Mouse (Mus musculus): ENCODE measurements at regions not wholly inside any gene's neighbourhood (a gene's known extent, or its start where the extent isn't known, plus 50 kb on each side); places are given as distances from the start of the nearest gene placed in this dataset.
A peak's percentile ranks its signal among the peaks of the same experiment; 100 is the strongest.

DNA sequence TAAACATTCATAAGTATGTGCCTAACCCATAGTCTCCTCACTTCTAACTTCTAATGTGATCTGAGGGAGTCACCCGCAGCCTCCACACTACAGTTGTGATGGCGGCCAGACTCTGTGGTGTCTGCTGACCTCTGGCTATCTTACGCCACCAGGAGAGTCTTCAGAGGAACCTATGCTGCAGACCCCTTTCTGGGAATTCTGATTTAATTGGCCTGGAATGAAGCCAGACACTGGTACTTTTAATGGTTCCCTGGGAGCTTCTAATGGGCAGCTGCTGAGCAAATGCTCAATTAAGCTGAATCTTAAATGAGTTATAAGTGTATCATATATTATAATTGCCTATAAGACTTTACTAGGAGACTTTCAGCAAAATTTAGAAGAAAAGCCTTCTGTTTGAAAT is 459.0 kb upstream of the N6amt1 start:
- H3K9me3 ChIP-seq (replicated peaks): no peaks in the 10 kb centered on the region
- ATAC-seq (replicated peaks; ENCODE audit: insufficient number of reproducible peaks, insufficient read depth, low FRiP score, low read depth): no peak
- H3K36me3 ChIP-seq: no peaks in the 10 kb centered on the region
- no peaks in the 10 kb centered on the region for H3K27me3 ChIP-seq
- no peak overlapping the region for H3K4me2 ChIP-seq
- peaks cover 7% of the 10 kb centered on the region; the same call in 1 of the 2 replicates for H3K4me1 ChIP-seq (replicated peaks)
- WGBS: 79% methylated on average over 3 of the region's 3 CpGs
- no peak overlapping the region for H3K9ac ChIP-seq
- H3K27ac ChIP-seq: no peak overlapping the region
- H3K4me3 ChIP-seq: no peak overlapping the region

DNA sequence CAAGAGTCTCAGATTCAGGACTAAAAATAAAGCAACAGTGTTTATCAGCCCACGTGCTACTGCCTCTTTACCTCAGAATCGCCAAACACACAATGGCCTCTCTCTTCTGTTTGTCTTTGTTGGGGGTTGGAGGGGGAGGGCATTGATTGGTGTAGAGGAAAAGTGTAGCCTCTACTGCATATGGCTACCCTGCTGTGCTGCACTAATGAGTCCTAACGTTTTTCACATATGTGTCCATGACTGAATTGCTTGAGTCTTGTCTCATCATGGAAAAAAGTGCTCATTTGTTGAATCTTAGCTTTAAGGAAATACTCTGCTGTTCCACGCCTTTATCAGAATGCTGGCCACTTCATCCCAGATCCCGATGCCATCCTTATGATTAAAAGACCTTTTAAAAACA is 459.7 kb upstream of the N6amt1 start:
- H3K4me3 ChIP-seq: no peak overlapping the region
- no peak overlapping the region for H3K4me2 ChIP-seq
- no peaks in the 10 kb centered on the region for H3K27me3 ChIP-seq
- peaks cover 7% of the 10 kb centered on the region; the same call in 1 of the 2 replicates for H3K4me1 ChIP-seq (replicated peaks)
- no peak overlapping the region for H3K9ac ChIP-seq
- 49% methylated on average over 5 of the region's 5 CpGs for WGBS
- H3K9me3 ChIP-seq (replicated peaks): no peaks in the 10 kb centered on the region
- no peaks in the 10 kb centered on the region for H3K36me3 ChIP-seq
- H3K27ac ChIP-seq: no peak overlapping the region
- no peak for ATAC-seq (replicated peaks; ENCODE audit: insufficient number of reproducible peaks, insufficient read depth, low FRiP score, low read depth)

DNA sequence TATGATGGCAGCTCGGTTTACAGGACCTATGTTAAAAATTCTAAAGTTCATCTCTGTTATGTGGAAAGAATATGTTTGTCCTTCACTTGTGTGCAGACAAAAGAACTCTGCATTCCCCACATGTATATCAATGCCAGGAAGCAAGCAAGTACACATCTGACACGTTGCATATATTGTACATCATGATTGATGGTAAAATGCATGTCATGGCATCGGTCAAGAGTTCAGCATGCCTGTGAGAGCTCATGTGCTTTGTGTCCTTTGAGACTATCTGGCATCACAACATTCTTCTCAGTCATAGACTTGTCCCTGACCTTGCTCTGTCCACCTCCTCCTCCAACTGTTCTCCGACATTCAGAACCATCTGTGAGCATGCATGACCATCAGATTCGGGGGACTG is 465.6 kb upstream of the N6amt1 start:
- H3K27ac ChIP-seq: no peak overlapping the region
- no peak overlapping the region for H3K4me3 ChIP-seq
- no peaks in the 10 kb centered on the region for H3K27me3 ChIP-seq
- H3K4me2 ChIP-seq: no peak overlapping the region
- no peaks in the 10 kb centered on the region for H3K36me3 ChIP-seq
- ATAC-seq (replicated peaks; ENCODE audit: insufficient number of reproducible peaks, insufficient read depth, low FRiP score, low read depth): no peak
- WGBS: 66% methylated on average over 5 of the region's 5 CpGs
- 0 out of 2 replicates have a peak, but pooled peaks cover 2% of the 10 kb centered on the region for H3K4me1 ChIP-seq (replicated peaks)
- no peak overlapping the region for H3K9ac ChIP-seq
- H3K9me3 ChIP-seq (replicated peaks): no peaks in the 10 kb centered on the region

DNA sequence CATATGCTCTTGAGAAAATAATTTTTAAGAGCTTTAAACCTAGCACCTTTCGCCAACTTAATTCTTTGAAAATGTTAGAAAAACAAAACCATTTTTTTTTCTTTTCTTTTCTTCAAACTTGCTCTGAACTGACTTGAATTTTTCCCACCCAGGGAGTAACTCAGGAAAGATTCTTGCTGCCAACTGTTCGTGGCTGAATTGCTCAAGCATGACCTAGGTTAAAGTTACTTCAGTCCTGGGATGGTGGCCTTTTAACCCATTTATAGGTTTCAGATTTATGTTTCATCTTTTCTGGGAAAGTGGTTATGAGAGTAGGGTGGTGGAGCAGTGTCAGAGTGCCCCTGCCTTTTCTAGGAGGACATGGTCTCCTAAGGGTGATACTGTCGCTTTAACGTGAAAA is 466.4 kb upstream of the N6amt1 start:
- ATAC-seq (replicated peaks; ENCODE audit: insufficient number of reproducible peaks, insufficient read depth, low FRiP score, low read depth): no peak
- Histone ChIP-seq H3K4me2 (no peak overlapping the region), H3K36me3 (no peaks in the 10 kb centered on the region), H3K4me3 (no peak overlapping the region), H3K27me3 (no peaks in the 10 kb centered on the region), H3K9me3 (replicated peaks) (no peaks in the 10 kb centered on the region), H3K27ac (no peak overlapping the region), H3K4me1 (replicated peaks) (0 out of 2 replicates have a peak, but pooled peaks cover 2% of the 10 kb centered on the region), H3K9ac (no peak overlapping the region)
- WGBS: 68% methylated on average over 4 of the region's 4 CpGs

DNA sequence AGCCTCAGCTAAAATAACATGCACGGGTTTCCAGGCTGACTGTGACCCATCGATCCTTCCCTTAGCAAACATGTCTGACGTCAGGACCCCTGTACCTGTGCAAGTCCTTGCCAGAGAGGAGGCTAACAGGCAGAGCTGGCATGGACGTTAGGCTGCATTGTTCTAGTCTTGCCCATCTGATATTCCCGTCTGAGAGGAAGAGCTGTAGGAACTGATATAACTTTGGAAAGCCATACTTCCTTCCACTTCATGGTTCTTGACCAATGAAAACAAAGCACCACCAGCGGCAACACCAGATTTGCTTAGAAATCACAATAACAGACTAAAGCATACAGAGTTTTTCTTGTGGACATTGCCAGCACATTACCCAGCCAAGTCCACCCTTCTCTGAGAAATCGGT is 470.1 kb upstream of the N6amt1 start:
- Histone ChIP-seq H3K9ac (no peak overlapping the region), H3K4me3 (no peak overlapping the region), H3K4me2 (no peak overlapping the region), H3K4me1 (replicated peaks) (0 out of 2 replicates have a peak, but pooled peaks cover 2% of the 10 kb centered on the region), H3K36me3 (no peaks in the 10 kb centered on the region), H3K27me3 (no peaks in the 10 kb centered on the region), H3K9me3 (replicated peaks) (no peaks in the 10 kb centered on the region), H3K27ac (0 out of 2 replicates have a peak overlapping the region, but pooled peaks have one; percentile 11)
- peak; percentile 64; the same call in 1 of the 2 replicates for ATAC-seq (replicated peaks; ENCODE audit: insufficient number of reproducible peaks, insufficient read depth, low FRiP score, low read depth)
- WGBS: 59% methylated on average over 7 of the region's 7 CpGs

DNA sequence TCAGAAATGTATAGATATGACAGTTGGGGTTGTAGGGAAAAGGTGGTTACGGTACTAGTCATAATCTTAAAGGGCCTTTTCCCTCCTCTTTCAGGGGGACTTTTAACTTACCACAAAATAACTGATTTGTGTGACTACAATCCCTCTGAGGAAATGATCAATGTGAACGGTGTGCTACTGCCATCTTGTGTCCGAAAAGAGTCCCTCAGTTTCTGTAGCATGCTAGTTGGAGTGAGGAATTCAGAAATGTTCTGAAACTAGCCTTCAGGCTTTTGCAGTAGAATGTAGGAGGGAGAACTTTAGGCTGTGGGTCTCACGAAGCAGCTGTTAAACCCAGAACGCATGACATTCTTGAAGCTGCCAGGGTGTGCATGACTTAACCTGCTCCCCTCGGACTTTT is 471.5 kb upstream of the N6amt1 start:
- Histone ChIP-seq H3K4me3 (no peak overlapping the region), H3K27ac (peak overlapping the region; percentile 40; the same call in 1 of the 2 replicates), H3K9ac (no peak overlapping the region), H3K9me3 (replicated peaks) (no peaks in the 10 kb centered on the region), H3K36me3 (no peaks in the 10 kb centered on the region), H3K4me1 (replicated peaks) (0 out of 2 replicates have a peak, but pooled peaks cover 2% of the 10 kb centered on the region), H3K27me3 (no peaks in the 10 kb centered on the region), H3K4me2 (no peak overlapping the region)
- ATAC-seq (replicated peaks; ENCODE audit: insufficient number of reproducible peaks, insufficient read depth, low FRiP score, low read depth): no peak; the same call in 1 of the 2 replicates
- WGBS: 22% methylated on average over 6 of the region's 6 CpGs

DNA sequence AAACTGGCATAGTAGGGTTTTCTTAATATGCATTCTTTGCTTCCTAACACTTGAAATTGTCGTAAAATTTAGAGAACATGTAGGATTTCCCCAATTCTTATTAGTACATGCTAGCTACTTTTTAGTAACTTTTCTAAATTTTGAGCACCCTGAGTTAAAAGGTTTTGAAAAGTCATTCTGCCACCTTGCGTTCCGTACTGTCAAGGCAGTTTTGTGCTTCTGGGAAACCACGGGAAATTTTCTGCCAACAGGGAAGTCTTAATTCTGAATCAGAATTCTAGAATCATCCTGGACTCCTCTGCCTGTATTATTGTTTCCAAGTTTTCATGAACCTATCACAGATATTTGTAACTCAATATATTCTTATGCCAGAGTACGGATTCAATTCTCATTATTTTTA is 472.4 kb upstream of the N6amt1 start:
- Histone ChIP-seq H3K27me3 (no peaks in the 10 kb centered on the region), H3K4me2 (no peak overlapping the region), H3K9ac (no peak overlapping the region), H3K36me3 (no peaks in the 10 kb centered on the region), H3K27ac (no peak overlapping the region), H3K9me3 (replicated peaks) (no peaks in the 10 kb centered on the region), H3K4me3 (no peak overlapping the region), H3K4me1 (replicated peaks) (0 out of 2 replicates have a peak, but pooled peaks cover 2% of the 10 kb centered on the region)
- 73% methylated on average over 5 of the region's 5 CpGs for WGBS
- no peak for ATAC-seq (replicated peaks; ENCODE audit: insufficient number of reproducible peaks, insufficient read depth, low FRiP score, low read depth)

DNA sequence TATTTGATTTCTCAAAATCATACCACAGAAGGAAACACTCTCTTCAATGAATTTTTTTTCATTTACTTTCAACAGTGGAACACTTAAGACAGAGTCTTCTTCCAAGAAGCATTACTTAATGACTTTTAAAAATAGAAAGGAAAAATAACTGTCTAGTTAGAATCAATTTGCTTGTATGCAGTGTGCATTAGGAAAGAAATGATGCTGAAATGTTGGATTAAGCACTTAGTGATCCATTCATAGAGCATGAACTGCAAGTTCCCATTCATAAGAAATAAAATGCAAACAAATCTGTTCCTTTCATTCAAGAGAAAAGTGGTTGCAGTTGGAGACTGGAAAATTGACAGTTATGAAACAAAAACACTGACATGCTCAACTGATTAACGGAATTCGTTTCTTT is 493.2 kb upstream of the N6amt1 start:
- no peak for ATAC-seq (replicated peaks; ENCODE audit: insufficient number of reproducible peaks, insufficient read depth, low FRiP score, low read depth)
- no peaks in the 10 kb centered on the region for H3K4me1 ChIP-seq (replicated peaks)
- no peak overlapping the region for H3K4me3 ChIP-seq
- H3K9me3 ChIP-seq (replicated peaks): no peaks in the 10 kb centered on the region
- no peak overlapping the region for H3K4me2 ChIP-seq
- no peaks in the 10 kb centered on the region for H3K27me3 ChIP-seq
- no peaks in the 10 kb centered on the region for H3K36me3 ChIP-seq
- H3K9ac ChIP-seq: no peak overlapping the region
- 85% methylated on average over 2 of the region's 2 CpGs for WGBS
- H3K27ac ChIP-seq: no peak overlapping the region

DNA sequence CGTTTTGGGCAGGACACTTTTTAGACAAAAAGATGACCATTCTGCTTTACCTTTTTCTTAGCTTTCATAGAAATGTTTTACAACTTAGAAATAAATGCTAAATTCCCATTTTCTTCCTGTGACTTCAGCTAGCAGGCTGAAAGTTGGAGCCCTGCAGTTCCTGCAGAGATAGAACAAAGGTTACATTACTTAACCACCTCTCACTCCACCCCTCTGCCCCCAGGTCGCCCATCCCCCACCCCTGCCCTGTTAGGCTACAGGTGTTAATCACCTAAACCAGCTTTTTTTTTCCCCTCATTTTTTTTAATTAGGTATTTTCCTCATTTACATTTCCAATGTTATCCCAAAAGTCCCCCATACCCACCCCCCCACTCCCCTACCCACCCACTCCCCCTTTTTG is 498.1 kb upstream of the N6amt1 start:
- H3K9ac ChIP-seq: no peak overlapping the region
- no peaks in the 10 kb centered on the region for H3K36me3 ChIP-seq
- no peak overlapping the region for H3K4me3 ChIP-seq
- ATAC-seq (replicated peaks; ENCODE audit: insufficient number of reproducible peaks, insufficient read depth, low FRiP score, low read depth): no peak
- WGBS: 72% methylated on average over 2 of the region's 2 CpGs
- H3K9me3 ChIP-seq (replicated peaks): no peaks in the 10 kb centered on the region
- H3K27ac ChIP-seq: no peak overlapping the region
- H3K4me2 ChIP-seq: no peak overlapping the region
- no peaks in the 10 kb centered on the region for H3K27me3 ChIP-seq
- no peaks in the 10 kb centered on the region for H3K4me1 ChIP-seq (replicated peaks)

DNA sequence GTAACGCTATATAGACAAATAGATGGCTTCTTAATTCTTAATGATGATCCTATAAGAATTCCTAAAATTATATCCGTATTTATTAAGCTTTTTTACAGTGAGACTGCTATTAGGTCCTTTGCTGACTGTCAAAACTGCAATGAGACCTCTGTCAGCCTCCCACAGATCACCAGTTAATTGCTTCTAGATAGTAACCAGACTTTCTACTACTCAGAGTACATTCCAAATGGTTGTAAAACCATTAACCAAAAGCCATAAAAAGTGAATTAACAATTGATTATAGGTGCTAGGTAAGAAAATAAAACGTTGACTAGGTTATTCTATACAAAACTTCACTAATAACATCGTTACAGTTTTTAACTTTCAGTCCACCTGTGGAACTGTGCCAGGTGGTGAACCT is 498.7 kb upstream of the N6amt1 start:
- 77% methylated on average over 4 of the region's 4 CpGs for WGBS

DNA sequence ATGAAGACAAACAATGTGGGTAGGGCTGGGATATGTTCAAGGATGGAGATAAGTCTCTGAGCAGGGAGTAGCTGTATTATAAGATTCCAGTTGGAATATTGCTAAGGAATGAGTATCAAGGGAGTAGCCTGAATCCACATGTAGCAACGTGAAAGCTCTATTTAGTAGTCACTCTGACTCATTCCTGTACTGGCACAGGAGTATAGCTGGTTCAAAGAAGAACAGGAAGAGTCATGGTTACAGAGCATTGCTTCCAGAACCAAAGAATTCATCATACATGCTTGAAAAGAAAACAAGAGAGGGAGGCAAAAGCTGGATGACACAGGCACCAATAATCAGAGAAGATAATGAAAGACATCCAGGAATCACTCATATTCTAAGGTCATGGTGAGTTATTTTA is 500.6 kb upstream of the N6amt1 start:
- no peak overlapping the region for H3K9ac ChIP-seq
- H3K9me3 ChIP-seq (replicated peaks): no peaks in the 10 kb centered on the region
- no peak overlapping the region for H3K4me2 ChIP-seq
- H3K27ac ChIP-seq: no peak overlapping the region
- no peaks in the 10 kb centered on the region for H3K36me3 ChIP-seq
- WGBS: 66% methylated on average over 1 of the region's 1 CpGs
- no peaks in the 10 kb centered on the region for H3K27me3 ChIP-seq
- no peak overlapping the region for H3K4me3 ChIP-seq
- no peaks in the 10 kb centered on the region for H3K4me1 ChIP-seq (replicated peaks)
- ATAC-seq (replicated peaks; ENCODE audit: insufficient number of reproducible peaks, insufficient read depth, low FRiP score, low read depth): no peak

More for the DNA sequence above, 498.7 kb upstream of the N6amt1 start:
- Histone ChIP-seq H3K4me3 (no peak overlapping the region), H3K4me2 (no peak overlapping the region), H3K27ac (no peak overlapping the region), H3K27me3 (no peaks in the 10 kb centered on the region), H3K4me1 (replicated peaks) (no peaks in the 10 kb centered on the region), H3K9me3 (replicated peaks) (no peaks in the 10 kb centered on the region), H3K9ac (no peak overlapping the region), H3K36me3 (no peaks in the 10 kb centered on the region)
- ATAC-seq (replicated peaks; ENCODE audit: insufficient number of reproducible peaks, insufficient read depth, low FRiP score, low read depth): no peak

DNA sequence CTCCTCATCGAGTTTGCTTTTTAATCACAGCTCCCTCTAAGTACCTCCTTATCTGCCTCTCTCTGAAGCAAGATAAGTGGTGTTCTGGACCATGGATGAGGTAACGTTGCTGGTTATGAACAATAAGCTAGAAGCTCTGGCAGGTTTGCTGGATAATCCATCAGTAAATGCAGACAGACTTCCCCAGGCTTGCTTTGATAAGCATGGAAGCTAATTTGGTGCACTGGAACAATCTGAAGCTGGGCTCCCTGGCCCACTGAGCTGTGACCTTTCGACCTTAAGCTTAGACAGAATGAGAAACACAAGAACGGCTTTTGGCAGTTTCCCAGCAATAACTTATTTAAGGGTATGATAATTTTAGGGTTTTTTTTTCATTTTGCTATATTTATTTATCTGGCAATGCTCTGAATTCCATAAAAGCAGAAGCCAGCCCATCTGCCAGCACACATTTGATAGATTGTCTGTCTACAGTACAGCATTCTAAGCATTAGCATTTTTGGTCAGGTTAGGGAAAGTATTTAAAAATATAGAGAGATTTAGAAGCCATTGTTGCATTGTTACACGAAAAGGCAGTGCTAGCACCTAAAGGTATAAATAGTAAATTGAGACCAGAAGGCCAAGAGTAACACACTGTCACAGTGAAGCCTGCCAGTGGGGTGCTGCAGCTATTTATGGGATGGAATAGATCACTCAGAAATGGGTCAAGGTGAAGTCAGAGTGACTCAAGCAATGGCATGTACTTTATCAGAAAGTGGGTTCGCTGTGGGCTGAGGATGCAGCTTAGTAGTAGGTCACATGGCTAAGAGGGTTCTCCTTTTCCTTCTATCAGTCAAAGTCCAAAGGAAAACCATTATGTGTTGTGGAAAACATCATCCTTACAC is 515.3 kb upstream of the N6amt1 start:
- Histone ChIP-seq H3K4me2 (peak overlapping the region; percentile 1; the same call in 1 of the 2 replicates), H3K4me1 (replicated peaks) (peaks cover 12% of the 10 kb centered on the region), H3K36me3 (no peaks in the 10 kb centered on the region), H3K27ac (peak overlapping the region; percentile 85), H3K9ac (no peak overlapping the region), H3K4me3 (no peak overlapping the region), H3K27me3 (no peaks in the 10 kb centered on the region), H3K9me3 (replicated peaks) (0 out of 2 replicates have a peak, but pooled peaks cover under 1% of the 10 kb centered on the region)
- WGBS: 16% methylated on average over 6 of the region's 6 CpGs
- ATAC-seq (replicated peaks; ENCODE audit: insufficient number of reproducible peaks, insufficient read depth, low FRiP score, low read depth): peak; percentile 83

Measured in heart, embryonic 15.5 days (tissue).